Mouse (Mus musculus): Measurements from ENCODE around the gene Galk2.

Galk2 gene

GRCm38 (mm10) chr2:125901426-125901825 lies 42.5 kb downstream of the Galk2 start:
- no peak for DNase-seq

GRCm38 (mm10) chr2:125906407-125907066 lies 47.6 kb downstream of the Galk2 start:
- no peak for DNase-seq

- DNase-seq, result no peak
These were observed 48.8 kb downstream of the Galk2 start for GRCm38 (mm10) chr2:125907580-125908255.

- no peak for DNase-seq
These were observed 55.3 kb downstream of the Galk2 start for GRCm38 (mm10) chr2:125914167-125914566.

- DNase-seq, result no peak
These were observed 55.8 kb downstream of the Galk2 start for GRCm38 (mm10) chr2:125914713-125915112.

GRCm38 (mm10) chr2:125916652-125917296 lies 57.9 kb downstream of the Galk2 start:
- no peak for DNase-seq

- DNase-seq, result no peak
These were observed 58.4 kb downstream of the Galk2 start for GRCm38 (mm10) chr2:125917297-125917679.

GRCm38 (mm10) chr2:125921273-125921672 lies 62.4 kb downstream of the Galk2 start:
- DNase-seq, result peak; percentile 8 to 22

- DNase-seq, result no peak
These were observed 63.2 kb downstream of the Galk2 start for GRCm38 (mm10) chr2:125922149-125922548.

- no peak for DNase-seq
These were observed 64.0 kb downstream of the Galk2 start for GRCm38 (mm10) chr2:125922877-125923276.

- no peak for DNase-seq
These were observed 64.4 kb downstream of the Galk2 start for GRCm38 (mm10) chr2:125923346-125923745.

- DNase-seq, result no peak
These were observed 65.6 kb downstream of the Galk2 start for GRCm38 (mm10) chr2:125924554-125924953.

GRCm38 (mm10) chr2:125925081-125925480 lies 66.2 kb downstream of the Galk2 start:
- no peak for DNase-seq

GRCm38 (mm10) chr2:125929396-125929795 lies 70.5 kb downstream of the Galk2 start:
- no peak for DNase-seq

- DNase-seq, result no peak
These were observed 71.0 kb downstream of the Galk2 start for GRCm38 (mm10) chr2:125929872-125930271.

- no peak for DNase-seq
These were observed 72.3 kb downstream of the Galk2 start for GRCm38 (mm10) chr2:125931193-125931592.

- no peak for DNase-seq
These were observed 73.8 kb downstream of the Galk2 start for GRCm38 (mm10) chr2:125932734-125933133.

- no peak for DNase-seq
These were observed 75.1 kb downstream of the Galk2 start for GRCm38 (mm10) chr2:125933977-125934376.

- DNase-seq, result no peak
These were observed 77.5 kb downstream of the Galk2 start for GRCm38 (mm10) chr2:125936396-125936795.

- DNase-seq, result no peak
These were observed 80.2 kb downstream of the Galk2 start for GRCm38 (mm10) chr2:125938993-125939642.

GRCm38 (mm10) chr2:125941111-125941785 lies 82.3 kb downstream of the Galk2 start:
- no peak for DNase-seq

- no peak for DNase-seq
These were observed 84.4 kb downstream of the Galk2 start for GRCm38 (mm10) chr2:125943301-125943700.

GRCm38 (mm10) chr2:125948195-125948594 lies 89.3 kb downstream of the Galk2 start:
- no peak for DNase-seq
